Mouse (Mus musculus): ENCODE measurements around the gene Rxfp1. TPM values are rescaled to one million over a fixed set of nuclear protein-coding genes. Genes with fewer than 3 reads are reported as not detected.

Gene Rxfp1
- polyA plus RNA-seq (2012; rRNA removed): 0.17 and 0.20 TPM in 2 replicates

- Histone ChIP-seq H3K4me3 (replicated peaks; ENCODE audit: insufficient read depth, low read depth, low read length) (no peak within 1 kb of the TSS), H3K27me3 (ENCODE audit: control insufficient read depth, insufficient read depth, low read length) (no peaks in the 10 kb centered on the region), H3K4me1 (ENCODE audit: control insufficient read depth, insufficient read depth, low read length) (no peaks in the 10 kb centered on the region; the same call in 1 of the 2 replicates), H3K27ac (ENCODE audit: insufficient read depth, low read length) (no peak within 1 kb of the TSS)
- TF ChIP-seq POLR2A (IDR thresholded peaks at IDR 0.05; ENCODE audit: borderline replicate concordance, insufficient read depth, low read length) (no peak), CTCF (IDR thresholded peaks at IDR 0.05; ENCODE audit: borderline replicate concordance, insufficient read depth, low read depth, low read length) (no peak)
- WGBS: 81% methylated on average over 4 of the region's 4 CpGs
- no peak for DNase-seq
These were observed at the start of gene Rxfp1 for GRCm38 (mm10) chr3:79737780-79738179. Gene Rxfp1, minus strand, starts transcription at chr3:79737880.

GRCm38 (mm10) chr3:79784362-79784736, 46.7 kb upstream of the Rxfp1 start:
- 21% methylated on average over 11 of the region's 11 CpGs for WGBS
- Histone ChIP-seq H3K4me3 (replicated peaks; ENCODE audit: insufficient read depth, low read depth, low read length) (no peak overlapping the region), H3K27ac (ENCODE audit: insufficient read depth, low read length) (no peak overlapping the region), H3K27me3 (ENCODE audit: control insufficient read depth, insufficient read depth, low read length) (no peaks in the 10 kb centered on the region), H3K4me1 (ENCODE audit: control insufficient read depth, insufficient read depth, low read length) (no peaks in the 10 kb centered on the region)
- no peak for DNase-seq
- no peak for TF ChIP-seq CTCF (IDR thresholded peaks at IDR 0.05; ENCODE audit: borderline replicate concordance, insufficient read depth, low read depth, low read length)
- TF ChIP-seq POLR2A (IDR thresholded peaks at IDR 0.05; ENCODE audit: borderline replicate concordance, insufficient read depth, low read length): no peak

GRCm38 (mm10) chr3:79783630-79784361, 46.1 kb upstream of the Rxfp1 start:
- H3K4me1 ChIP-seq (ENCODE audit: control insufficient read depth, insufficient read depth, low read length): no peaks in the 10 kb centered on the region
- DNase-seq: no peak
- WGBS: 54% methylated on average over 10 of the region's 10 CpGs
- TF ChIP-seq POLR2A (IDR thresholded peaks at IDR 0.05; ENCODE audit: borderline replicate concordance, insufficient read depth, low read length): no peak
- TF ChIP-seq CTCF (IDR thresholded peaks at IDR 0.05; ENCODE audit: borderline replicate concordance, insufficient read depth, low read depth, low read length): no peak
- no peak overlapping the region for H3K4me3 ChIP-seq (replicated peaks; ENCODE audit: insufficient read depth, low read depth, low read length)
- H3K27me3 ChIP-seq (ENCODE audit: control insufficient read depth, insufficient read depth, low read length): no peaks in the 10 kb centered on the region
- no peak overlapping the region for H3K27ac ChIP-seq (ENCODE audit: insufficient read depth, low read length)

GRCm38 (mm10) chr3:79772701-79773100, 35.0 kb upstream of the Rxfp1 start:
- DNase-seq: no peak
- TF ChIP-seq CTCF (IDR thresholded peaks at IDR 0.05; ENCODE audit: borderline replicate concordance, insufficient read depth, low read depth, low read length) (no peak), POLR2A (IDR thresholded peaks at IDR 0.05; ENCODE audit: borderline replicate concordance, insufficient read depth, low read length) (no peak)
- Histone ChIP-seq H3K27me3 (ENCODE audit: control insufficient read depth, insufficient read depth, low read length) (no peaks in the 10 kb centered on the region), H3K4me1 (ENCODE audit: control insufficient read depth, insufficient read depth, low read length) (no peaks in the 10 kb centered on the region), H3K27ac (ENCODE audit: insufficient read depth, low read length) (no peak overlapping the region), H3K4me3 (replicated peaks; ENCODE audit: insufficient read depth, low read depth, low read length) (no peak overlapping the region)
- WGBS: 43% methylated on average over 2 of the region's 2 CpGs

DNA sequence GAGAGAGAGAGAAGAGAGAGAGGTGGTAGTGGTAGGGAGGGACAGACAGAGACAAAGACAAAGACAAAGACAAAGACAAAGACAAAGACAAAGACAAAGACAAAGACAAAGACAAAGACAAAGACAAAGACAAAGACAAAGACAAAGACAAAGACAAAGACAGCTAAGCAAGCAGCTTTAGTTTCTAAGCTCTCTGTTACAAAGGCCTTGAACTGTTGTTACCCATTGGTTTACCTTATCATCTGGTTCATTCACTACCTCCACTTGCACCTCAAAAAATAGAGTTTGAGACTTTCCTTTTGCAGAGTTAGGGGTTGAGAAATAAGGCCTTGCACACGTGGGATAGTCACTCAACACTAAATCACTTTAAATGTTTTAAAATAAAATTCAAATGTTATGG, 16.1 kb upstream of the Rxfp1 start:
- WGBS: 78% methylated on average over 1 of the region's 1 CpGs
- no peak overlapping the region for H3K27ac ChIP-seq (ENCODE audit: insufficient read depth, low read length)

DNA sequence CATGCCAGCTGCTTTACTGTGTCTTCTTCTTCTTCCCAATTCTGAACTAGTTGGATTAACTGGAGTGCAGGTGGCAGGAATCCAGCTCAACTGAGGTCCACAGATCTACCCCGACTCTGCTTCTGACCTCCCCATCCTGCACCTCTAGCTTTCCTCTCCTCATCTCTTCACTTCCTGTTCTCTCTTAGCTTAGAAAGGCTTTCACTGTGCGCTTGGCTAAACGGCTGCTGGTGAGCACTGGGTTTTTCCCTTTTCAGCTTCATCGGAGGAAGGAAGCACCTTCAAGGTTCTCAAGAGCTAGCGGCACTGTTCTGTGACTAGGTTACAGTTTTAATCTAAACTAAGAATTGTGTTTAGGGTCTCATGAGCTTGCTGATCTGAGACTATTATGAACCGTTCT, 8.9 kb upstream of the Rxfp1 start:
- TF ChIP-seq POLR2A (IDR thresholded peaks at IDR 0.05; ENCODE audit: borderline replicate concordance, insufficient read depth, low read length): no peak
- no peak for TF ChIP-seq CTCF (IDR thresholded peaks at IDR 0.05; ENCODE audit: borderline replicate concordance, insufficient read depth, low read depth, low read length)
- no peaks in the 10 kb centered on the region for H3K4me1 ChIP-seq (ENCODE audit: control insufficient read depth, insufficient read depth, low read length)
- 91% methylated on average over 6 of the region's 6 CpGs for whole genome bisulfite sequencing
- DNase-seq: no peak
- H3K4me3 ChIP-seq (replicated peaks; ENCODE audit: insufficient read depth, low read depth, low read length): no peak overlapping the region
- no peaks in the 10 kb centered on the region for H3K27me3 ChIP-seq (ENCODE audit: control insufficient read depth, insufficient read depth, low read length)
- H3K27ac ChIP-seq (ENCODE audit: insufficient read depth, low read length): no peak overlapping the region

More for the DNA sequence above, 16.1 kb upstream of the Rxfp1 start:
- no peak for DNase-seq
- Histone ChIP-seq H3K4me3 (replicated peaks; ENCODE audit: insufficient read depth, low read depth, low read length) (no peak overlapping the region), H3K27me3 (ENCODE audit: control insufficient read depth, insufficient read depth, low read length) (no peaks in the 10 kb centered on the region), H3K4me1 (ENCODE audit: control insufficient read depth, insufficient read depth, low read length) (no peaks in the 10 kb centered on the region)
- TF ChIP-seq CTCF (IDR thresholded peaks at IDR 0.05; ENCODE audit: borderline replicate concordance, insufficient read depth, low read depth, low read length) (no peak), POLR2A (IDR thresholded peaks at IDR 0.05; ENCODE audit: borderline replicate concordance, insufficient read depth, low read length) (no peak)

DNA sequence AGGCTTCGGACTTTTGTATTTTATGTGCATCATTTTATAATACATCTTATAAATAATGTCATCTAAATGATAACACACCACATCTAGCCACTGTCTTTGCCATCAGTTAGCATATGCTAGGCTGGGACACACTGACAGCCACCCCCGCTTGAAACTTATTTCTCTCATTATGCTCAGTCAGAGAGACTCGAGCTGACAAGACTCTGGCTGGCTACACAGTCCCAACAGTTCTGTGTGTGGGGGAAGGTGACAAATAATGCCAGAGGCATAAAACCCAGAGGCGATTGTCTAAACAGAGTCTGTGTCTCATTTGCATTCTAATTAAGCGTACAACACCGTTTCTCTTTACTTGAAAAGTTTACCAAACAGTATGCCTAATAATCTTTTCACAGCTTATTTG, 7.4 kb upstream of the Rxfp1 start:
- WGBS: 49% methylated on average over 6 of the region's 6 CpGs
- Histone ChIP-seq H3K27me3 (ENCODE audit: control insufficient read depth, insufficient read depth, low read length) (no peaks in the 10 kb centered on the region), H3K4me1 (ENCODE audit: control insufficient read depth, insufficient read depth, low read length) (no peaks in the 10 kb centered on the region; the same call in 1 of the 2 replicates), H3K4me3 (replicated peaks; ENCODE audit: insufficient read depth, low read depth, low read length) (no peak overlapping the region), H3K27ac (ENCODE audit: insufficient read depth, low read length) (no peak overlapping the region)
- no peak for DNase-seq
- no peak for TF ChIP-seq POLR2A (IDR thresholded peaks at IDR 0.05; ENCODE audit: borderline replicate concordance, insufficient read depth, low read length)

DNA sequence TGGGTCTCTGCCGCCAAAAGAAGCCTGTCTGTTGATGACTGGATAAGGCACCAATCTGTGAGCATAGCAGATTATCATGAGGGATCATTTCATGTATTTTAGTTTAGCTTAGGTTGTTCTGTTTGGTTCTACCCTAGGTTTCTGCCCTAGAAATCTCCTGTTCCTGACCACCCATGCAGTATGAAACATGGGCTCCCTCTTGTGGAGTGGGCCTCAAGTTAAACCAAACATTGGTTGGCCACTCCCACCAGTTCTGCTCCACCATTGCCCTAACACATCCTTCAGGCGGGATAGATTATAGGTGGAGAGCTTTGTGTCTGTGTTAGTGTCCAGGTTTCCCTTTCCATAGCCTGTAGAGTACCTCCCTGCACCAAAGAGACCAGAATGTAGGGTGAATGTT, 6.7 kb upstream of the Rxfp1 start:
- no peak for DNase-seq
- WGBS: 93% methylated on average over 2 of the region's 2 CpGs
- H3K27me3 ChIP-seq (ENCODE audit: control insufficient read depth, insufficient read depth, low read length): no peaks in the 10 kb centered on the region
- no peak overlapping the region for H3K27ac ChIP-seq (ENCODE audit: insufficient read depth, low read length)
- TF ChIP-seq POLR2A (IDR thresholded peaks at IDR 0.05; ENCODE audit: borderline replicate concordance, insufficient read depth, low read length): no peak
- no peak for TF ChIP-seq CTCF (IDR thresholded peaks at IDR 0.05; ENCODE audit: borderline replicate concordance, insufficient read depth, low read depth, low read length)
- H3K4me3 ChIP-seq (replicated peaks; ENCODE audit: insufficient read depth, low read depth, low read length): no peak overlapping the region
- no peaks in the 10 kb centered on the region; the same call in 1 of the 2 replicates for H3K4me1 ChIP-seq (ENCODE audit: control insufficient read depth, insufficient read depth, low read length)

Measured in cerebellum, adult 2 months (tissue).